Mouse (Mus musculus) C3H10T1/2 (cell line): ENCODE measurements around the gene Rtl6. TPM values are rescaled to one million over a fixed set of nuclear protein-coding genes. Genes with fewer than 3 reads are reported as not detected.

Experiments
- polyA plus RNA-seq, 2 experiments: library from polyadenylated mRNA; unstranded; fragments of >200 nt; fragmentation: generic; extraction: Trizol; gene quantifications; one replicate each; pipeline ENCODE4 v1.2.1; 2012; ENCODE audit warnings: missing spikeins in 2 of 2

The Rtl6 gene
- not detected for polyA plus RNA-seq

GRCm38 (mm10) chr15:84557189-84557921 lies at the start of gene Rtl6:
Gene Rtl6, minus strand, starts transcription at chr15:84557823.

Other genes with a start within 250 kb of the Rtl6 start
- gene Parvg, start 233.8 kb downstream of the Rtl6 start, polyA plus RNA-seq = under 1 TPM; 0.08 to 0.19 TPM
- gene Shisal1, start 110.7 kb downstream of the Rtl6 start, polyA plus RNA-seq = not detected
- gene Prr5, start 111.8 kb upstream of the Rtl6 start, polyA plus RNA-seq = 10 to 100 TPM in 1 of 2 experiments, 1 to 10 TPM in 1; 6.4 to 12.1 TPM
- not detected for gene Arhgap8, start 162.2 kb upstream of the Rtl6 start, polyA plus RNA-seq